Mouse (Mus musculus): ENCODE data around the gene C87436. TPM values are rescaled to one million over a fixed set of nuclear protein-coding genes. Genes with fewer than 3 reads are reported as not detected.
A peak's percentile ranks its signal among the peaks of the same experiment; 100 is the strongest.

Gene C87436
- polyA plus RNA-seq, 1 experiment from 2014 or later, result 24.3 TPM

GRCm38 (mm10) chr6:86426358-86426757, 11.8 kb upstream of the C87436 start, which contains the start of gene Gm44790:
Gm44790 (plus strand) TSS chr6:86426658.
- WGBS, result 98% methylated on average over 1 of the region's 1 CpGs
- Histone ChIP-seq H3K9me3 (ENCODE audit: low read depth, low read length) (no peaks in the 10 kb centered on the region), H3K27me3 (ENCODE audit: insufficient read depth, low read length) (no peaks in the 10 kb centered on the region), H3K4me1 (ENCODE audit: insufficient read depth) (no peaks in the 10 kb centered on the region), H3K36me3 (ENCODE audit: insufficient read depth) (peaks cover 82% of the 10 kb centered on the region), H3K4me2 (no peak within 1 kb of the TSS), H3K4me3 (ENCODE audit: low read depth, low read length) (no peak within 1 kb of the TSS), H3K27ac (ENCODE audit: low read depth) (no peak within 1 kb of the TSS), H3K9ac (no peak within 1 kb of the TSS)
- DNase-seq (no peak), ATAC-seq (ENCODE audit: insufficient read depth) (no peak)
- TF ChIP-seq CTCF (IDR thresholded peaks at IDR 0.05; ENCODE audit: low read depth), result no peak

- Histone ChIP-seq H3K36me3 (ENCODE audit: insufficient read depth) (peaks cover 92% of the 10 kb centered on the region), H3K9ac (no peak overlapping the region), H3K27ac (ENCODE audit: low read depth) (no peak overlapping the region), H3K27me3 (ENCODE audit: insufficient read depth, low read length) (no peaks in the 10 kb centered on the region), H3K4me2 (no peak overlapping the region), H3K4me3 (ENCODE audit: low read depth, low read length) (no peak overlapping the region), H3K4me1 (ENCODE audit: insufficient read depth) (no peaks in the 10 kb centered on the region), H3K9me3 (ENCODE audit: low read depth, low read length) (no peaks in the 10 kb centered on the region)
- TF ChIP-seq CTCF (IDR thresholded peaks at IDR 0.05; ENCODE audit: low read depth), result no peak
- ATAC-seq (ENCODE audit: insufficient read depth) (no peak), DNase-seq (no peak)
- WGBS, result 98% methylated on average over 3 of the region's 3 CpGs
Observed at GRCm38 (mm10) chr6:86431531-86431930, 6.6 kb upstream of the C87436 start.

DNA sequence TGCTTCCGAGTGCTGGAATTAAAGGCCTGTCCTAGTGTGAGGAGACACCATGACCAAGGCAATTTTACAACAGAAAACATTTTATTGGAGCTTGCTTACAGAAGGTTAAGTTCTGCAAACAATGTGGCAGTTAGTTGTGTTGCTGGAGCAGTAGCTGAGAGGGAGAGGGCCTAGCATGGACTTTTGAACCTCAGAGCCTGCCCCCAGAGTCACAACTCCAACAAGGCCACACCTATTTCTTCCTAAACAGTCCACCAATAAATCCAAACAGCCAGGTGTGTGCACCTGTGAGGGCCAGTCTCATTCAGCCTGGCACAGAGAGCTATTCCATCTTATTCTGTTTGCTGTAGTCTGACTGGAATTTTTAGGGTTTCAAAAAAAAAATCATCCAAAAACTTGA, 4.5 kb upstream of the C87436 start:
- H3K36me3 ChIP-seq (ENCODE audit: insufficient read depth), result peaks cover 73% of the 10 kb centered on the region
- no peak for ATAC-seq (ENCODE audit: insufficient read depth)

GRCm38 (mm10) chr6:86437711-86438110, 463 bp upstream of the C87436 start:
- Histone ChIP-seq H3K4me3 (ENCODE audit: low read depth, low read length) (peak overlapping the region; percentile 75), H3K9me3 (ENCODE audit: low read depth, low read length) (no peaks in the 10 kb centered on the region), H3K9ac (peak overlapping the region; percentile 79), H3K27me3 (ENCODE audit: insufficient read depth, low read length) (no peaks in the 10 kb centered on the region), H3K27ac (ENCODE audit: low read depth) (peak overlapping the region; percentile 91), H3K4me1 (ENCODE audit: insufficient read depth) (0 out of 2 replicates have a peak, but pooled peaks cover 2% of the 10 kb centered on the region), H3K36me3 (ENCODE audit: insufficient read depth) (peaks cover 51% of the 10 kb centered on the region), H3K4me2 (peak overlapping the region; percentile 66)
- 2% methylated on average over 14 of the region's 14 CpGs for WGBS
- DNase-seq (peak; percentile 78), ATAC-seq (ENCODE audit: insufficient read depth) (peak; percentile 50)
- TF ChIP-seq CTCF (IDR thresholded peaks at IDR 0.05; ENCODE audit: low read depth), result peak; percentile 66

More for the DNA sequence above, 4.5 kb upstream of the C87436 start:
- no peak overlapping the region for H3K4me3 ChIP-seq (ENCODE audit: low read depth, low read length)
- no peaks in the 10 kb centered on the region for H3K9me3 ChIP-seq (ENCODE audit: low read depth, low read length)
- WGBS, result 89% methylated on average over 1 of the region's 1 CpGs
- H3K4me2 ChIP-seq, result no peak overlapping the region
- no peak for TF ChIP-seq CTCF (IDR thresholded peaks at IDR 0.05; ENCODE audit: low read depth)
- DNase-seq, result no peak
- no peak overlapping the region for H3K27ac ChIP-seq (ENCODE audit: low read depth)
- H3K9ac ChIP-seq, result no peak overlapping the region
- H3K4me1 ChIP-seq (ENCODE audit: insufficient read depth), result no peaks in the 10 kb centered on the region
- H3K27me3 ChIP-seq (ENCODE audit: insufficient read depth, low read length), result no peaks in the 10 kb centered on the region

DNA sequence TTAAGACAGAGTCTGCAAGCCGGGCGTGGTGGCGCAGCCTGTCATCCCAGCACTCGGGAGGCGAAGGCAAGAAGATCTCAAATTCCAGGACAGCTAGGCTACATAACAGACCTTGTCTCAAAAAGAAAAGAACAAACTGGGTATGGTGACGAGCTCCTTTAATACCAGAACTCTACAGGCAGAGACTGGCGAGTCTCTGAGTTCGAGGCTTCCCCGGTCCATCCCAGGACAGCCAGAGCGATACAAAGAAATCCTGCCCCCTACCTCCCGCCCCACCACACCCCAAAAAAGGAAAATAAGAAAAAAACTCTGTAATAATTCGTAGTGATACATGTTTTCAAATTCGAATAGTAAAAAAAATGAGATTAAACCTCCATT, 934 bp downstream of the C87436 start:
- ATAC-seq (ENCODE audit: insufficient read depth) (no peak), DNase-seq (no peak)
- Histone ChIP-seq H3K9ac (peak overlapping the region; percentile 79), H3K27me3 (ENCODE audit: insufficient read depth, low read length) (no peaks in the 10 kb centered on the region), H3K9me3 (ENCODE audit: low read depth, low read length) (no peaks in the 10 kb centered on the region), H3K27ac (ENCODE audit: low read depth) (peak overlapping the region; percentile 91), H3K4me1 (ENCODE audit: insufficient read depth) (0 out of 2 replicates have a peak, but pooled peaks cover 2% of the 10 kb centered on the region), H3K4me3 (ENCODE audit: low read depth, low read length) (peak overlapping the region; percentile 75), H3K4me2 (peak overlapping the region; percentile 67), H3K36me3 (ENCODE audit: insufficient read depth) (peaks cover 46% of the 10 kb centered on the region)
- no peak for TF ChIP-seq CTCF (IDR thresholded peaks at IDR 0.05; ENCODE audit: low read depth)
- 4% methylated on average over 13 of the region's 13 CpGs for WGBS

DNA sequence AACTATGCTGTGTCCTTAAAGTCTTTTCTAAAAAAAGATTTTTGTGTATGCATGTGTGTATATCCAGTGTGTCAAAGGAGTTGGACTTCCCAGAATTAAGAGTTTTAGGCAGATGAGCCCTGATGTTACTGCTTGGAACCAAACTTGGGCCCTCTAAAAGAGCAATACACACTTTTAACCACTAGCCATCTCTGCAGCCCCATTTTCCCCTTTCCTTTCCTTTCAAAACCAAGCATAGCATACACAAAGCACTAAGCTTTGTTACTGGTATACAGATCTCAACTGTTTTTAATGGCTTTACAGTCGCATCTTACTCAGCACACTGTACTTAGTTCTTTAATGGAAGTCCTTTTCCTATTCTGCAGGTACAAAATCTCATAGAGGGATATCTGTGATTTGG, 1.4 kb downstream of the C87436 start:
- ATAC-seq (ENCODE audit: insufficient read depth), result no peak
- Histone ChIP-seq H3K27me3 (ENCODE audit: insufficient read depth, low read length) (no peaks in the 10 kb centered on the region), H3K9ac (peak overlapping the region; percentile 79), H3K36me3 (ENCODE audit: insufficient read depth) (peaks cover 46% of the 10 kb centered on the region), H3K4me3 (ENCODE audit: low read depth, low read length) (peak overlapping the region; percentile 75), H3K9me3 (ENCODE audit: low read depth, low read length) (no peaks in the 10 kb centered on the region), H3K4me1 (ENCODE audit: insufficient read depth) (0 out of 2 replicates have a peak, but pooled peaks cover 2% of the 10 kb centered on the region), H3K4me2 (peak overlapping the region; percentile 67), H3K27ac (ENCODE audit: low read depth) (peak overlapping the region; percentile 16; the same call in 1 of the 2 replicates)
- TF ChIP-seq CTCF (IDR thresholded peaks at IDR 0.05; ENCODE audit: low read depth), result no peak
- no peak for DNase-seq
- 96% methylated on average over 1 of the region's 1 CpGs for WGBS

DNA sequence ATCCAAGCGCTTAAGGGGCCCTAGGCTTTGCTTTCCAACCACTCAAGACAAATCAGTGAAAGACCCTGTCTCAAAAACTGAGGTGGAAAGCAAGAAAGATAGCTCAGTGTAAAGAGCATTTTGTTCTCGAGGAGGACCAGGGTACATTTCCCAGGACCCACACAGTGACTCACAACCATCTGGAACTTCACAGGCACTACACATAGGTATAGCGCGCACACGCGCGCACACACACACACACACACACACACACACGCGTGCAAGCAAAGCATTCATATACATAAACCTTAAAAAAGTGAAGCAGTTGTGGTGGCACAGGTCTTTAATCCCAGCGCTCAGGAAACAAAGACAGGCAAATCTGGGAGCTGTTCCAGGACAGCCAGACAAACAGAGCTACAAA, 3.4 kb downstream of the C87436 start:
- DNase-seq (no peak), ATAC-seq (ENCODE audit: insufficient read depth) (no peak)
- 96% methylated on average over 10 of the region's 10 CpGs for WGBS
- Histone ChIP-seq H3K27me3 (ENCODE audit: insufficient read depth, low read length) (no peaks in the 10 kb centered on the region), H3K9me3 (ENCODE audit: low read depth, low read length) (no peaks in the 10 kb centered on the region), H3K4me3 (ENCODE audit: low read depth, low read length) (no peak overlapping the region), H3K4me2 (no peak overlapping the region), H3K9ac (no peak overlapping the region), H3K27ac (ENCODE audit: low read depth) (no peak overlapping the region), H3K36me3 (ENCODE audit: insufficient read depth) (peaks cover 41% of the 10 kb centered on the region), H3K4me1 (ENCODE audit: insufficient read depth) (0 out of 2 replicates have a peak, but pooled peaks cover 2% of the 10 kb centered on the region)
- TF ChIP-seq CTCF (IDR thresholded peaks at IDR 0.05; ENCODE audit: low read depth), result no peak

Measured in lung, embryonic 14.5 days (tissue).